Comparison of ENCODE assay signal across 20 mouse cellular contexts in the genomic region with DNA sequence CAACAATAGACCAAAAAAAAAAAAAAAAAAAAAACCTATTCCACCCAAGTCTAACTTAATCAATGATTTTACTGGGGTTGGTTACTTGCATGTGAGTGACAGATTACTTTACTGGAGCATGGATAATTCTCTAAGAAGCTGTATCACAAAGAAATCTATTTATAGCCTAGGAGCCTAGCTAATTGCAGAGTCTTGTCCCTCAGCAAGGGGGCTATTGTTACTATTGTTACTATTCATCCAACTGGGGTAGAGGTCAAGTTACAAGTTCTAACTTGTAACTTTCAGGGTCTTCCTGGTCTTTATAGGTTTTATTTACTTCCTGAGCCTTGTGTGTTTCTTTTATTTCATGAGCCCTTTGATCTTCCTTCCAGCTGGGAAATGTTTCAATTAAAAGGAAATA.
"Had no signal": no experiment of that assay in that cellular context is flagged by ENCODE, and none has a peak within 500 bp of the region (broad histone marks: within the 10 kb centered on the region; RNA-seq: fewer than 3 reads in every experiment).

No protein-coding gene starts in this region.

- H3K36me3 ChIP-seq: limb, embryonic 10.5 days; limb, embryonic 13.5 days; liver, embryonic 12.5 days; liver, embryonic 15.5 days; lung, embryonic 15.5 days had no signal

- DNase-seq: kidney, postnatal 25 days; layer of hippocampus, adult 9-11 months; liver; lung, adult 18-20 months; lung, postnatal 10 days; lung, postnatal 36 days; midbrain, embryonic 14.5 days; right cerebral cortex, postnatal 25 days; thymus, adult 2 months; thymus, postnatal 14 days; thymus, postnatal 4 days had no signal

- H3K27ac ChIP-seq: kidney, postnatal 0 days; layer of hippocampus, adult 2 months; limb, embryonic 10.5 days; limb, embryonic 13.5 days; liver, embryonic 12.5 days; liver, embryonic 15.5 days; lung, embryonic 15.5 days; stomach, postnatal 0 days had no signal

- H3K4me1 ChIP-seq: limb, embryonic 13.5 days; liver, embryonic 12.5 days; liver, embryonic 15.5 days; lung, embryonic 15.5 days; megakaryocyte, embryonic 14.5 days had no signal

- H3K4me3 ChIP-seq: layer of hippocampus, adult 2 months; limb, embryonic 10.5 days; limb, embryonic 13.5 days; liver, embryonic 12.5 days; liver, embryonic 15.5 days; lung, embryonic 15.5 days; megakaryocyte, embryonic 14.5 days had no signal

- H3K9me3 ChIP-seq: limb, embryonic 10.5 days; limb, embryonic 13.5 days; liver, embryonic 12.5 days; liver, embryonic 15.5 days; lung, embryonic 15.5 days had no signal

- H3K9ac ChIP-seq: limb, embryonic 13.5 days; liver, embryonic 12.5 days; liver, embryonic 15.5 days; lung, embryonic 15.5 days had no signal
